Mouse (Mus musculus) limb, embryonic 13.5 days (tissue): Measurements from ENCODE around the gene Cdk18. TPM values are rescaled to one million over a fixed set of nuclear protein-coding genes. Genes with fewer than 3 reads are reported as not detected.

Experiments used
- ATAC-seq: fragments of 200-750 bp; cut with Nextera tagmentation; 2 replicates; pipeline ENCODE4 v1.8.0; 2017; ENCODE audit warnings: low read depth, moderate number of reproducible peaks, moderate TSS enrichment; ENCODE audit not compliant: low FRiP score
- H3K27ac ChIP-seq: fragments of 300-500 bp; sonication (generic); 2 replicates; pipeline ENCODE4 v1.5.1; 2015; ENCODE audit warnings: inconsistent platforms, mild to moderate bottlenecking, moderate library complexity
- H3K27me3 ChIP-seq: fragments of 300-500 bp; sonication (generic); 2 replicates; pipeline ENCODE4 v1.6.1; 2015; ENCODE audit warnings: mild to moderate bottlenecking, inconsistent platforms
- H3K36me3 ChIP-seq: fragments of 300-500 bp; sonication (generic); 2 replicates; pipeline ENCODE4 v1.6.1; 2015; ENCODE audit warnings: inconsistent platforms, mild to moderate bottlenecking, moderate library complexity
- H3K4me1 ChIP-seq: fragments of 300-500 bp; sonication (generic); 2 replicates; pipeline ENCODE4 v1.6.1; 2015; ENCODE audit warnings: inconsistent platforms
- H3K4me2 ChIP-seq: fragments of 300-500 bp; sonication (generic); replicated peaks from 2 replicates; pipeline ENCODE4 v1.6.1; 2015; ENCODE audit warnings: inconsistent platforms, mild to moderate bottlenecking, moderate library complexity
- H3K4me3 ChIP-seq: fragments of 300-500 bp; sonication (generic); 2 replicates; pipeline ENCODE4 v1.5.1; 2015; ENCODE audit warnings: moderate library complexity, mild to moderate bottlenecking, inconsistent platforms
- H3K9ac ChIP-seq: fragments of 300-500 bp; sonication (generic); 2 replicates; pipeline ENCODE4 v1.6.1; 2015; ENCODE audit warnings: mild to moderate bottlenecking, inconsistent platforms
- H3K9me3 ChIP-seq: fragments of 300-500 bp; sonication (generic); 2 replicates; pipeline ENCODE4 v1.6.1; 2016; ENCODE audit warnings: inconsistent platforms
- WGBS: fragments of 180-500 bp; shearing (Covaris S2); methylation state at CpG from one replicate; pipeline ENCODE4 v1.1.7; 2015; 5-methylcytosine and 5-hydroxymethylcytosine counted together
- polyA plus RNA-seq: library from polyadenylated mRNA; unstranded; fragments of >200 nt; fragmentation: Nextera tagmentation; extraction: Ambion mirVana; gene quantifications from 2 replicates; pipeline ENCODE4 v1.2.1, GENCODE M21; 2015

Gene Cdk18
- polyA plus RNA-seq, 1 experiment from 2014 or later, result 3.6 TPM

DNA sequence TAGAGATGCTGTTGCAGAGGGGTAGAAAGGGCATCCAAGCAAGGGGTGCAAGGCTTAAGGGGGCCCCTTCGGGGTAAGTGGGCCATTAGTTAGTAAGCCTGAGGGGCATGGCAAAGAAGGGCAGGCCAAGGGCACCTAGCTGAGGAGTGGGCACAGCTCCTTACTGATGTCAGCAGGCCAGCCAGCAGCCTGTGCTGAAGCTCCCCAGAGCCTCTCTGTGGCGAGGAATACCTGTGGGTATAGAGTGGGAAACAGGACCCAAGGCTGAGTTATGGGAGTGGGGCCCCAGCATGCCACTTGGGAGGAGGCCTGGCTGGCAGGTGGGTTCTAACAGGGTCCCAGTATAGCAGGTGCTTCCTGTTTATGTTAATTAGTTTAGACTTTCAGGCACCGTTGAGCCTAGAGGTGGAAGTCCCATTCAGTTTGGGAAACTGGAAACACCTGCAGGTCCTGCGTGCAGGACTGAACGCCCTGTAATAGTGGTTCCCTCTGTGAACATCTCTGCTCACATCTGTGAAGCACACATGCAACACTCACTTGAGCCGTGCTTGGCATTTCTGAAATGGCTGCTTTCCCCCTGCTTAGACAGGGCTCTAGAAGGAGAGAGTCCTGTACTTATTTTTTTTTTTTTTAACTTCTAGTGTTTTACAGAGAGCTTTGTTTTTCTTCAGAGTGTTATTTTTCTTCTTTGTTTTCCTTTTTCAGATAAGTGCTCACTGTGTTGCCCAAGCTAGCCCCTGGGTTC is 37.4 kb downstream of the Cdk18 start:
- H3K36me3 ChIP-seq, result no peaks in the 10 kb centered on the region
- H3K9ac ChIP-seq, result no peak overlapping the region
- 0 out of 2 replicates have a peak, but pooled peaks cover 6% of the 10 kb centered on the region for H3K27me3 ChIP-seq
- no peak overlapping the region for H3K4me2 ChIP-seq
- H3K4me3 ChIP-seq, result no peak overlapping the region
- no peaks in the 10 kb centered on the region for H3K4me1 ChIP-seq
- WGBS, result 37% methylated on average over 6 of the region's 6 CpGs
- H3K27ac ChIP-seq, result no peak overlapping the region
- ATAC-seq, result no peak
- H3K9me3 ChIP-seq, result peaks cover 8% of the 10 kb centered on the region; the same call in 1 of the 2 replicates

DNA sequence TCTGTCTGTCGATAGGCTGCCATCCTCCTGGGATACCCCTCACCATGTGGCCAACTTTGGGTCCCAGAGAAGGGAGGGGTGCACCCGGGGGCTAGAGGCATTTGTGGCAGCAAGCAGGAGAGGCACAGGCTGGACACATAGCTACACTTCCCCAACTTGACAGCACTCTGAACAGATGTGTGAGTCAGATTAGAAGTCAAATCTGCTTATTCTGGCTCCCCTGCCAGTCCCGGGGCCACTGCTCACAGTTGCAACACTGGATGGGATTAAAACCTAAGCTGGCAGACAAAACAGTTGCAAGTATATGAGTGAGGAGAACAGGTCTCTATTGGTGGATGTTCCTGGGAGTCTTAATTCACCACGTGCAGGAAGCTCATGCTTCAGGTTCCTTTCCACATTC is 39.7 kb downstream of the Cdk18 start:
- Histone ChIP-seq H3K4me1 (no peaks in the 10 kb centered on the region), H3K9ac (no peak overlapping the region), H3K4me2 (no peak overlapping the region), H3K9me3 (peaks cover 8% of the 10 kb centered on the region; the same call in 1 of the 2 replicates), H3K27ac (no peak overlapping the region), H3K36me3 (no peaks in the 10 kb centered on the region), H3K27me3 (0 out of 2 replicates have a peak, but pooled peaks cover 6% of the 10 kb centered on the region), H3K4me3 (no peak overlapping the region)
- WGBS, result 79% methylated on average over 4 of the region's 4 CpGs
- no peak for ATAC-seq

DNA sequence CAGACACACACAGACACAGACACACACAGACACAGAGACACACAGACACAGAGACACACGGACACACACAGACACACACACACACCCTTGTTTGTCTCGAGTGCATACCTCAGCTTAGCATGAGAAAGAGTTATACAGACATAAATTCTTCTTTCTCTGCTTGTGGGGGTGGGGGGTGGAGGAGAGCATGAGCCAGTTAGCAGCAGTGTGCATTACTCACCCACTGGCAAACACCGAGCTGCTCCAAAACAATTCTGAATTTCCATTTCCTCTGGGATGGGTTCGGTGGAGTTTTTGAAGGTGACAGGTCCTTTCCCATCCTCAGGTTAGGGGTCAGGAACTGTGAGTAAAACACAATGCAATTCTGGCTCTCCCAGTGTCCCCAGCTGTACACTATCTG is 40.5 kb downstream of the Cdk18 start:
- no peak overlapping the region for H3K4me2 ChIP-seq
- H3K9ac ChIP-seq, result no peak overlapping the region
- H3K4me1 ChIP-seq, result no peaks in the 10 kb centered on the region
- no peak overlapping the region for H3K4me3 ChIP-seq
- no peak overlapping the region for H3K27ac ChIP-seq
- peaks cover 8% of the 10 kb centered on the region; the same call in 1 of the 2 replicates for H3K9me3 ChIP-seq
- WGBS, result 73% methylated on average over 4 of the region's 4 CpGs
- ATAC-seq, result no peak
- no peaks in the 10 kb centered on the region for H3K36me3 ChIP-seq
- H3K27me3 ChIP-seq, result no peaks in the 10 kb centered on the region

DNA sequence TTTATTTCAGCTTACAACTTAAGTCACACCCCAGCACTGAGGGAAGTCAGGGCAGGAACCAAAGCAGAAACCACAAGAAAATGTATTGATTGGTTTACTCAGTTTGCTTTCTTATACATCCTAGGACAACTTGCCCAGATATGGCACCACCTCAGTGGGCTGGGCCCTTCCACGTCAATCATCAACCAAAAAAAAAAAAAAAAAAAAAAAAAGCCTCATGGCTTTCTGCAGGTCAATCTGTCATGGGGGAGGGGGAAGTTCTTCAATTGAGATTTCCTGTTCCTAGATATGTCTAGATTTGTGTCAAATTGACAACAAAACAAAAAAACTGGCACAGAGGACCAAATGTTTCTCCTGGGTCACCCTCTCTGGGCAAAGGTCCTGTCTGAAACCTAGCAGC is 41.4 kb downstream of the Cdk18 start:
- Histone ChIP-seq H3K27me3 (no peaks in the 10 kb centered on the region), H3K4me1 (no peaks in the 10 kb centered on the region), H3K27ac (no peak overlapping the region), H3K4me2 (no peak overlapping the region), H3K4me3 (no peak overlapping the region), H3K9me3 (peaks cover 8% of the 10 kb centered on the region; the same call in 1 of the 2 replicates), H3K9ac (no peak overlapping the region), H3K36me3 (no peaks in the 10 kb centered on the region)
- no peak for ATAC-seq
- 82% methylated on average over 1 of the region's 1 CpGs for WGBS

DNA sequence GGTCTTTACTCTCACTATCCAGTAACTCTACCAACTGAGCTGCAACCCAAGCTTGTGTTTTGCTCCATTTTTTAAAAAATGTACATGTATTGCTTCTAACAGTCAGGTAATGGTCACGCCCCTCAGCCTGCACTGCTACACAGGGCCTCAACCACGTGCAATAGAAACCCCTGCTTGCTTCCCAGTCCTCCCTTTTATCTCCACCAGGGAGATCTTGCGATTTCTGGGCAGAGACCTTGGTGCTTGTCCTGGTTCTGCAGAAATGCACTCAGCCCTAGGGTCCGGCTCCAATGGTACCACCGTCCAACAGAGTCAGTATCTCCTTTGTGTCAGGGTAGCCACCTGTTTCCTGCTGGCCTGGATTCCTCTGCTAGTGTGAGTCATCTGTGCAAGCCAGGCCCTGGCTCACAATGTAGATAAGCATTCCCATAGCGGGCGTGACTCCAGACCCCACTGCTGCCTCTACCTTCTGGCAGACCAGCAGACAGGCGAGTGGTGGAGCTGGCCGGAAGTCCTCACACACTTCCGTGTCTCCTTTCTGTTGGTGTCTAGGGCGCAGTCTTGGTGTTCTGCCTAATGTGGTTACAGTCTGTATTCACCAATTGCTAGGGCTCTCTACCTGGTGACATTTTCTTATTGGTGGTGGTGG is 44.0 kb downstream of the Cdk18 start:
- Histone ChIP-seq H3K9me3 (no peaks in the 10 kb centered on the region), H3K4me3 (no peak overlapping the region), H3K36me3 (no peaks in the 10 kb centered on the region), H3K4me1 (no peaks in the 10 kb centered on the region), H3K27ac (no peak overlapping the region), H3K27me3 (no peaks in the 10 kb centered on the region), H3K4me2 (no peak overlapping the region), H3K9ac (no peak overlapping the region)
- no peak for ATAC-seq
- 75% methylated on average over 11 of the region's 11 CpGs for WGBS

DNA sequence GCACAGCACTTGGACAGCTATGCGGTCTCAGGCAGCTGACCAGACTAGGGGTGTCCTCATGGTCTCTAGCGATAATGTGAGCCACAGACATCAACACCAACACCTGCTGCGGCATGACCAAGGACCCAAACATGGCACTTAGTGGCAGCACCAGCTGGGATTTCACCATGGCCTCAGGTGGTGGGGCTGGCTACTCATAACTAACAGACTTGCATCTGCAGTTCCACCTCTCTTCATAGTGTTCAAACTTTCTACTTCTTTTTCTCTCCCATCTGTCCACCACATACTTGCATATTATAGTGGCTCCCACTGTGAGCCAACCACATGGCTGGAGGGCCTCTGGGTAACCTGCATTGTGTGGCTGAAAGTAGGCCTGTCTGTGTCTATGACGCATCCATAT is 46.2 kb downstream of the Cdk18 start:
- H3K36me3 ChIP-seq, result no peaks in the 10 kb centered on the region
- ATAC-seq, result no peak
- no peak overlapping the region for H3K27ac ChIP-seq
- H3K4me1 ChIP-seq, result no peaks in the 10 kb centered on the region
- WGBS, result 84% methylated on average over 4 of the region's 4 CpGs
- H3K9me3 ChIP-seq, result no peaks in the 10 kb centered on the region
- no peak overlapping the region for H3K9ac ChIP-seq
- H3K27me3 ChIP-seq, result no peaks in the 10 kb centered on the region
- H3K4me2 ChIP-seq, result no peak overlapping the region
- no peak overlapping the region for H3K4me3 ChIP-seq

DNA sequence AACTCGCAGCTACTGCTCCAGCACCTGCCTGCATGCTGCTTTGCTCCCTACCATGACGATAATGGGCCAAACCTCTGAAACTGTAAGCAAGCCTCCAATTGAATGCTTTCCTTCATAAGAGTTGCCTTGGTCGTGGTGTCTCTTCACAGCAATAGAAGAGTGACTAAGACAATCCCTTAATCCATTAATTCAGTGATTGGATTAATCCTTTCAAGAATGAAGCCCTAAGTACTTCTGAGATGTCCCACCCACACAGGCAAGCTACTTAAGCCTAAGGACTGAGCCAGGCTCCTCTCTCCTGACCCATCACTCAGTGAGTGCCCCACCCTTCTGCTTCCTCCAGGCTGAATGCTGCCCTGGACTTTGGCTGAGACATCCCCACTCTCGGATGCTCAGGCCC is 49.2 kb downstream of the Cdk18 start:
- H3K9me3 ChIP-seq, result no peaks in the 10 kb centered on the region
- no peak overlapping the region for H3K9ac ChIP-seq
- H3K4me3 ChIP-seq, result no peak overlapping the region
- no peaks in the 10 kb centered on the region for H3K27me3 ChIP-seq
- no peak overlapping the region for H3K27ac ChIP-seq
- H3K4me2 ChIP-seq, result no peak overlapping the region
- no peak for ATAC-seq
- 85% methylated on average over 4 of the region's 4 CpGs for WGBS
- H3K4me1 ChIP-seq, result peaks cover 4% of the 10 kb centered on the region; the same call in 1 of the 2 replicates
- no peaks in the 10 kb centered on the region for H3K36me3 ChIP-seq

DNA sequence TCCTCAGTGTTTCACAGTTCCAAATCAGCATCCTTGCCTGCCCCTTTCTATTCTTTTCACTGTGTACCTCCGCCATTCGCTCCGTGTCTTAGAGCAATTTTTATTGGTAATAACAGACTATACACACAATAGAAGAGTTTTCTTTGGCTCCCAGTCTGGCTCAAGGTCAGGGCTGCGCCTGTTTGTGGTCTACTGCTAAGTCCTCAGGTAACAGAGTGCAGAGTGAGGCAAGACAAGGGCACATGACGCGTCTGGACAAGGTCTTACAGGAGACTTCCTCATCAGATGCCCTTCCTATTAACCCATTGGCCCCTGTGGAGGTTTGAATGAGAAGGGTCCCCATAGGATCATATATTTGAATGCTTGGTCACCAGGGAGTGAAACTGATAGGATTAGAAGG is 49.7 kb downstream of the Cdk18 start:
- Histone ChIP-seq H3K27me3 (no peaks in the 10 kb centered on the region), H3K4me1 (peaks cover 5% of the 10 kb centered on the region; the same call in 1 of the 2 replicates), H3K4me2 (no peak overlapping the region), H3K36me3 (no peaks in the 10 kb centered on the region), H3K27ac (no peak overlapping the region), H3K9ac (no peak overlapping the region), H3K4me3 (no peak overlapping the region), H3K9me3 (no peaks in the 10 kb centered on the region)
- WGBS, result 80% methylated on average over 6 of the region's 6 CpGs
- ATAC-seq, result no peak

DNA sequence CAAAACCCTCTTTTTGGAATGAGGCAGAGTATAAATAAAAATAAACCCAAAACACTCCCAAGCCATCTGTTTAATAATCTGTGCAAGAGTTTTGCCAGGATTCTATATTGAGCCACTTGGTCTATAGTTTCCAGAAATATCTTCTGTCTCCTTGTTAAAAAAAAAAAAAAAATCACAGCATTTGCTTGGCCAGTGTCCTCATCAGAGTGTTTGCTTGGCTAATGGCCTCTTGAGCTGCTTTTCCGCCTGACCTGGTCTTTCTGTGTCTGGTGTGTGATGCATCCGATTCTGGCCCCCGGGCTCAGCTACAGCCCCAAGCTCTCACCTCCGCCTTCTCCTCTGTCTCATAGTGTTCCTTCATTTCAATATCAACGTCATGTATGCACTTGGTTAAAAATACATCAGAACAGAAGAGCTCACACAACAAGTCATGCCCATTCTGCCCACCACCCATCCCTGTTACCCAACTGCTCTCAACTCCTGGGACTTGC is 51.3 kb downstream of the Cdk18 start:
- no peak overlapping the region for H3K27ac ChIP-seq
- ATAC-seq, result no peak
- 84% methylated on average over 5 of the region's 5 CpGs for WGBS
- H3K27me3 ChIP-seq, result no peaks in the 10 kb centered on the region
- no peak overlapping the region for H3K4me2 ChIP-seq
- H3K4me3 ChIP-seq, result no peak overlapping the region
- no peaks in the 10 kb centered on the region for H3K9me3 ChIP-seq
- H3K9ac ChIP-seq, result no peak overlapping the region
- H3K36me3 ChIP-seq, result no peaks in the 10 kb centered on the region
- peaks cover 5% of the 10 kb centered on the region; the same call in 1 of the 2 replicates for H3K4me1 ChIP-seq

DNA sequence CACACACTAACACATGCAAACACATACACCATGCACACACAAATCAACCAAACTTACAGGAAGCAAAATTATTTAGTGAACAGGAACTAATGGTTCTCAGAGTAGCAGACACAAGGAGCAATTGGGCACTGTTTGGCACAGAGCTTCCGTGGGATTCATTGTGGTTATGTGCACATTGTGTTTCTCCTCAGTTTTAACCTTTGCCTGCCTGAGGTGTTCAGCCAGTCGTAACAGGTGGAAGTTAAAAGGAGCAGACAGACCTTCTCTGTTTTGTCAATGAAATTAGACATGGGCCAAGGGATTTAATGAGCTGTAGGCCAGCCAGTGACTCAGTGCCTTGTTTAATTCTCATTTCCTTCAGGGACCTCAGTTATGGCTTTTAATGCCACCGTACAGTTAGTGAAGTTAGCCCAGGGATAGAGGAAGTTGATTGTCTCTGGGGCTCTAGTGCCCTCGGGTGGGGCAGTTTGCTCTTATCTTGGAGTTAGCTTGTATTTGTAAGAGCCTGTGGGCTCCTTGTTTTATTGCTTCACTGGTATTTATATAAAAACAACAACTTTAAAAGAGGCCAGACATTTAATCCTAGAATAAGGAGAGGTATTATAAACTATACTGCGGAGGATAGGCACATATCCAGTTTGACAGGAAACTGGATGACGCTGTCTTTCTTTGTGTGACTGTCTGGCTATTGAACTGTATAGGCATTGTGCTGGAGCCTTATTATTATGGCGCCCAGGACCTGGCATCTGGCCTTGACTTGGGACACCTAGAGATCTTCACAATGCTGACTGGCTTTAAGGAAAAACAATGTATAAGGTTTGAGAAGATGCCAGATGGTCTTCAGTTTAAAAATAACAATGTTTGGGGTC is 54.1 kb downstream of the Cdk18 start:
- no peak overlapping the region for H3K4me3 ChIP-seq
- H3K9ac ChIP-seq, result no peak overlapping the region
- H3K4me2 ChIP-seq, result no peak overlapping the region
- H3K36me3 ChIP-seq, result no peaks in the 10 kb centered on the region
- H3K9me3 ChIP-seq, result no peaks in the 10 kb centered on the region
- 50% methylated on average over 7 of the region's 7 CpGs for WGBS
- no peak for ATAC-seq
- peaks cover 5% of the 10 kb centered on the region; the same call in 1 of the 2 replicates for H3K4me1 ChIP-seq
- H3K27ac ChIP-seq, result no peak overlapping the region
- H3K27me3 ChIP-seq, result no peaks in the 10 kb centered on the region

DNA sequence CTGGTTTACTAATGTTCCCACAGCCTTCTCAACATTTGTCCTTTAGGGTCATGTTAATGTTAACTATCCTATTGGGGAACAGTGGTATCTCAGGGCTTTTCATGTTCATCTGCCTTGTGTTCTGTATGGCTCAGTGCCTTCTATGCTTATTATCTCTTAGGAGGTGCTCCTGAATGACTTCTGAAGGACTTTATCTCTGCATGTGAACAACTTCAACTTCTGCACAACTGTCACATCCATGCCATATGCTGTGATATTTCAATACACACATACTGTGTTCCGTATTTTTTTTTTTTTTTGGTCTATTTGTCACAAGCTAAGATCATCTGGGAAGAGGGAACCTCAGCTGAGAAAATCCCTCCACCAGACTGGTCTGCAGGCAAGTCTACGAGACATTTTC is 61.1 kb downstream of the Cdk18 start:
- WGBS, result 94% methylated on average over 2 of the region's 2 CpGs
- no peaks in the 10 kb centered on the region for H3K27me3 ChIP-seq
- no peak overlapping the region for H3K4me2 ChIP-seq
- no peaks in the 10 kb centered on the region for H3K4me1 ChIP-seq
- no peaks in the 10 kb centered on the region for H3K36me3 ChIP-seq
- H3K4me3 ChIP-seq, result no peak overlapping the region
- H3K9ac ChIP-seq, result no peak overlapping the region
- H3K9me3 ChIP-seq, result no peaks in the 10 kb centered on the region
- no peak overlapping the region for H3K27ac ChIP-seq
- ATAC-seq, result no peak

DNA sequence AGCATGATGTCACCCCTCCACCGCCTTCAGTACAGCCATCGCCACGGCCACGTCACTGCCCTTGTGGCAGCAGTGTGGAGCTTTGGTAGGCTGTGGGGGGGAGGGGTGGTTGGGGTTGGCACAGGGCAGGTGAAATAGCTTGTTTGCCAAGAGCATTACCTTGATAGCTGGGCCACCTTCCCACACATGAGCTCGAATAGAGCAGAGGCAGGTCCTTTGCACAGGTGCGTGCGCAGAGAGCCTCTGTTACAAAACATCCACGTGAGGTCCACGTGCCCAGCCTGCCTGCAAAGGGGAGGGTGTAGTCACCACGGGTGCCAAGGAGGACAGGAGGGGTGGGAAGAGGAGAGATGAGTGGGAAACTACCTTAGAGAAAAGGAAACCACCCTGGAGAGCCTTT is 63.9 kb downstream of the Cdk18 start:
- no peak overlapping the region for H3K4me2 ChIP-seq
- WGBS, result 84% methylated on average over 10 of the region's 10 CpGs
- ATAC-seq, result no peak

More for the DNA sequence above, 63.9 kb downstream of the Cdk18 start:
- Histone ChIP-seq H3K4me1 (peaks cover 7% of the 10 kb centered on the region), H3K4me3 (no peak overlapping the region), H3K27ac (no peak overlapping the region), H3K27me3 (no peaks in the 10 kb centered on the region; the same call in 1 of the 2 replicates), H3K9ac (no peak overlapping the region), H3K36me3 (no peaks in the 10 kb centered on the region), H3K9me3 (no peaks in the 10 kb centered on the region)
